Mouse (Mus musculus) ES-Bruce4 (cell line): Measurements from ENCODE around the gene Senp8. TPM values are rescaled to one million over a fixed set of nuclear protein-coding genes. Genes with fewer than 3 reads are reported as not detected.
A peak's percentile ranks its signal among the peaks of the same experiment; 100 is the strongest.
"Not testable (repeated sequence)": the region's sequence is repeated elsewhere in the genome, so short reads cannot be mapped to it uniquely, and the experiment has no call there.

Experiments
- H3K27ac ChIP-seq: 2 replicates; pipeline ENCODE4 v1.5.1; 2012; ENCODE audit warnings: low read length, inconsistent platforms; ENCODE audit not compliant: insufficient read depth
- H3K27me3 ChIP-seq: 2 replicates; pipeline ENCODE4 v1.6.1; 2012; ENCODE audit warnings: mild to moderate bottlenecking, low read length, inconsistent platforms; ENCODE audit not compliant: control insufficient read depth, poor library complexity, insufficient read depth, severe bottlenecking
- H3K36me3 ChIP-seq: 2 replicates; pipeline ENCODE4 v1.6.1; 2012; ENCODE audit warnings: inconsistent platforms, mild to moderate bottlenecking, low read length, moderate library complexity; ENCODE audit not compliant: control insufficient read depth, poor library complexity, insufficient read depth, severe bottlenecking
- H3K4me1 ChIP-seq: one replicate; pipeline ENCODE4 v1.8.1; 2011; ENCODE audit warnings: low read length; ENCODE audit not compliant: control insufficient read depth, insufficient read depth
- H3K4me3 ChIP-seq: 2 replicates; pipeline ENCODE4 v1.5.1; 2011; ENCODE audit warnings: low read depth, mild to moderate bottlenecking, low read length
- H3K9ac ChIP-seq: 2 replicates; pipeline ENCODE4 v1.6.1; 2012; ENCODE audit warnings: low read depth, mild to moderate bottlenecking, inconsistent platforms; ENCODE audit not compliant: poor library complexity, severe bottlenecking
- H3K9me3 ChIP-seq: replicated peaks from 2 replicates; pipeline ENCODE4 v1.6.1; 2012; ENCODE audit warnings: mild to moderate bottlenecking, low read length, inconsistent platforms; ENCODE audit not compliant: control insufficient read depth, poor library complexity, insufficient read depth, severe bottlenecking
- CTCF ChIP-seq: IDR thresholded peaks from one replicate; pipeline ENCODE4 v1.8.1; 2011; ENCODE audit warnings: low read depth, low read length
- EP300 ChIP-seq: IDR thresholded peaks from 2 replicates; pipeline ENCODE4 v1.6.1; 2011; ENCODE audit warnings: low read depth, low read length; ENCODE audit not compliant: insufficient read depth
- POLR2A ChIP-seq: IDR thresholded peaks from one replicate; pipeline ENCODE4 v1.8.1; 2011; ENCODE audit warnings: low read length; ENCODE audit not compliant: insufficient read depth
- polyA plus RNA-seq: library from polyadenylated mRNA; stranded (reverse); fragments of >200 nt; gene quantifications from 2 replicates; pipeline ENCODE4 v1.2.4, GENCODE M21; 2011; ENCODE audit warnings: low read depth; ENCODE audit not compliant: missing spikeins, insufficient read depth, insufficient read length

Gene Senp8
- polyA plus RNA-seq: 16.3 and 21.2 TPM in 2 replicates

DNA sequence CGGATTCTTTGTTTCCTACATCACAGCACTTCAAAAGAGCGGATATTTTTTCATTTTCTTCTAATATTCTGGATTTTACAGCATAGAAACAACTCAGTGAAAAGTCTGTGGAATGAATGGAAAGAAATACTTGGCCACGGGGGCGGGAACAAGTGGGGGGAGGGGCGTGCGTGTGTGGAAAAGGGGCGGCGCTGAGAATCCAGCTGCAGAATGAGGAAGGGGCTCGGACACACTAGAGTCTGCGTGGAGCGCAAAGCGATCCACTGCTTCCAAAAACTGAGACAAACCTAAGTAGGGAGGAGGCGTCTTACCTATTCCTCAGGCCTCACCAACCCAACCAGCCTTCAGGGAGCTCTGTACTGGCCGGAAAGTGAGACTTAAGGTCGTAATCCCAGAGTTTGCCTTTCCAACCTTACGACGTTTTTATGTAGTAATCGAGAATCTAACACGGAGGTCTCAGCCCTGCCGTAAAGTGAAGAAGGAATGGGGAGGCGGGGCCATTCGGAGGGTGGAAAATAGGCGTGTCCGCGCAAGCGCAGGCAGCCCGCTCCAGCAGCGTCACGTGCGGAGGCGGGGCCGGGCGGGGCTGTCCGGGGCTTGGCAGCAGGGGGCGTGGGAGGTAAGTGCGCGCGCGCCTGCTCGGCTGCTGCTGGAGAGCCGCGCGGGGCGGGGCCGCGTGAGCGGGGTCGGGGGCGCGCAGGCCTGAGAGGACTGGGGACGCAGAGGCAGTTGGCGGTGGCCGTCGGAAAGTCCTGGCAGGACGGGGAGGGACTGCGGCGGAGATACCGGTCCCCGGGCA, at the start of gene Senp8, which contains the start of gene Myo9a:
Senp8 (minus strand) TSS at position 444 of the 799 bp plus-strand sequence.
Myo9a (plus strand) TSS at position 630 of the 799 bp plus-strand sequence.
- H3K27me3 ChIP-seq: no peaks in the 10 kb centered on the region
- H3K9ac ChIP-seq: peak within 1 kb of the TSS; percentile 82
- H3K4me1 ChIP-seq: peaks cover 2% of the 10 kb centered on the region
- peak; percentile 88 for TF ChIP-seq POLR2A
- no peak for TF ChIP-seq EP300
- no peaks in the 10 kb centered on the region for H3K9me3 ChIP-seq
- H3K36me3 ChIP-seq: no peaks in the 10 kb centered on the region
- H3K27ac ChIP-seq: peak within 1 kb of the TSS; percentile 73
- H3K4me3 ChIP-seq: peak within 1 kb of the TSS; percentile 98

DNA sequence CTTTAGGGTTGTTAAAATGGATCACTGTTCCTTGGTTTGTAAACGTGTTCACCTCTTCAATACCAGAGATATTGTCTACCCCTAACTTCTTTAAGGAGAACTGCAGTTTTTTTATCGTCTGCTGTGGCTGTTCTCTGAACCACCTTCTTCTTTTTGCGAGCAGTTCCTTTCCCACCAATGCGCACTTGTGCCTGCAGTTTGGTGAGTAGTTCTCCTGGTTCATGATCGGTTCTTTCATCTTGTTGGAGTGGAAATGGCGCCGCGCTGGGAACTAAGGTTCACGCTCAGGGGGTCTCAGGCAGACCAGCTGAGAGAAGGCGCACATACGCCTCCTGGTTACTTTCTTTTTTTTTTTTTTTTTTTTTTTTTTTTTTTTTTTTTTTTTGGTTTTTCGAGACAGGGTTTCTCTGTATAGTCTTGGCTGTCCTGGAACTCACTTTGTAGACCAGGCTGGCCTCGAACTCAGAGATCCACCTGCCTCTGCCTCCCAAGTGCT, 16.5 kb upstream of the Senp8 start:
- peak overlapping the region; percentile 74 for H3K9ac ChIP-seq
- H3K9me3 ChIP-seq, H3K4me1 ChIP-seq, H3K27me3 ChIP-seq, H3K36me3 ChIP-seq: not testable (repeated sequence)
- H3K4me3 ChIP-seq: peak overlapping the region; percentile 23
- 0 out of 2 replicates have a peak overlapping the region, but pooled peaks have one; percentile 25 for H3K27ac ChIP-seq

DNA sequence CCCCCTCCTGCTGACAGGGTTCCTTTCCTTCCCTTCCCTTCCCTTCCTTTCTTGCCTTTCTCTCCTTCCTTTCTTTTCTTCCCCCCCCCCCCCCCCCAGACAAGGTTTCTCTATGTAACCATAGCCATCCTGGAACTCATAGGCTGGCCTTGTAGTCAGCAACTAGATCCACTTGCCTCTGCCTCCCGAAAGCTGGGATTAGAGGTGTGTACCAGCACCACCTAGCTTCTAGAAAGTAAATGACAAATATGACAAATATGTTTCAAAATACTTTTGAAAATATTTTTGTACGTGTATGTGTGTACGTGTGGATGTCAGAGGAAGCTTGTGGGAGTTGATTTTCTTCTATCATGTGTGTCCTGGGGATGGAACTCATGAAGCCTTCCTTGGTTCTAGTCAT, 10.0 kb upstream of the Senp8 start:
- no peaks in the 10 kb centered on the region for H3K36me3 ChIP-seq
- H3K27ac ChIP-seq: no peak overlapping the region
- no peak overlapping the region for H3K9ac ChIP-seq
- H3K4me3 ChIP-seq: no peak overlapping the region
- H3K4me1 ChIP-seq: no peaks in the 10 kb centered on the region
- no peaks in the 10 kb centered on the region for H3K27me3 ChIP-seq
- H3K9me3 ChIP-seq: no peaks in the 10 kb centered on the region
- TF ChIP-seq EP300: no peak
- no peak for TF ChIP-seq CTCF
- no peak for TF ChIP-seq POLR2A

DNA sequence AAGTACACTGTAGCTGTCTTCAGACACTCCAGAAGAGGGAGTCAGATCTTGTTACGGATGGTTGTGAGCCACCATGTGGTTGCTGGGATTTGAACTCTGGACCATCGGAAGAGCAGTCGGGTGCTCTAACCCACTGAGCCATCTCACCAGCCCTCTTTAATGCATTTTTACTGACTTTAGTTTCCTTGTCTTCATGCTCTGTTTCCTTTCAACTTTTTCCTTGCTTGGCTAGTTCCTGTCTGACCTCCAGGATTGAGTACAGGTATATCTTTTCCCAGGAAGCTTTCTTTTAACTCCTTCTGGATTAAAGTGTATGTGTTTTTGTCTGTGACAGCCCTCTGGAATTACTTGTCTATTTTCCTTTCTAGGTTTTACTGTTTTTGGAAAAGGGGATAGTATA, 6.5 kb upstream of the Senp8 start:
- H3K27me3 ChIP-seq, H3K36me3 ChIP-seq, H3K9me3 ChIP-seq, H3K27ac ChIP-seq, H3K4me1 ChIP-seq, H3K4me3 ChIP-seq, H3K9ac ChIP-seq: not testable (repeated sequence)

DNA sequence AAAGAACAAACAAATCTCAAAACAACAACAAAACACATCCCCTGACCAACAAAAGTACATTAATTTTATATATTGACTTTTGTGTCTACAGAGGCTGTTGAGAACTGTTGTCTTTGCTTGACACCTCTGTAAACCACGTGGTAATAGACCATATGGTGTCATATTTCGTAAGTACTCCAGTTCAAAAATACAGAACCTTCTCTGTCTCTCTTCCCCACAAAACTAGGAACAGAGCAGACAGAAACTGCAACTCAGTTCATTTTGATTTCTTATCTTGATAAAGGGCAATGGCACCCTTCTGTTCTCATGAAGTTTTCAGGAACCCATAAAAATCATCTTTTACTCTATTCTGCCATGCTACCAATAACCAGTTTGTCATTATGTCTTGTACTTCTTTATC, 4.7 kb upstream of the Senp8 start:
- H3K9me3 ChIP-seq: no peaks in the 10 kb centered on the region

DNA sequence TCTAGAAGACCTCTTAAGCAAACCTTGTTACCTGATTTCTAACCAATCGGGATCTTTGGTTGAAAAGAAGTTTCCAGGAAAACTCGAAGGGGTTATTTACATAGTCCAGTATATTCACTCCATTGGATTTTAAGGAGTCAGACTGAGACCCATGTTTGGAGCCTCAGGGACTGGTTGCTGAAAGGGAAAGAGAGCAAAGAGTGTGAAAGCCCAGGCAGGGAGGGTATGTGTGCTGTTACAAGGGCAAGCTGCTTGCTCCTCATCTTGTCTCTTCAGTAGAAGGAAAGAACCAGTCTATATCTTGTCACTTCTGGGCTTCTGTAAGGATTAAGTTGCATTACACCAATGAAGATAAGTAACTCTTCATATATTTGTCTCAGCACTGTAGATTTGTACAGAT, 1.5 kb upstream of the Senp8 start:
- no peaks in the 10 kb centered on the region for H3K36me3 ChIP-seq
- no peak overlapping the region for H3K4me3 ChIP-seq
- no peak overlapping the region for H3K27ac ChIP-seq
- H3K4me1 ChIP-seq: peaks cover 2% of the 10 kb centered on the region
- H3K9ac ChIP-seq: peak overlapping the region; percentile 82
- no peak for TF ChIP-seq POLR2A
- no peak for TF ChIP-seq EP300
- no peak for TF ChIP-seq CTCF
- no peaks in the 10 kb centered on the region for H3K27me3 ChIP-seq
- H3K9me3 ChIP-seq: no peaks in the 10 kb centered on the region

More for the DNA sequence above, 4.7 kb upstream of the Senp8 start:
- H3K4me1 ChIP-seq: no peaks in the 10 kb centered on the region
- H3K36me3 ChIP-seq: no peaks in the 10 kb centered on the region
- no peak overlapping the region for H3K27ac ChIP-seq
- no peak overlapping the region for H3K9ac ChIP-seq
- no peaks in the 10 kb centered on the region for H3K27me3 ChIP-seq
- TF ChIP-seq EP300 (no peak), POLR2A (no peak), CTCF (no peak)
- H3K4me3 ChIP-seq: no peak overlapping the region
